Mouse (Mus musculus) brain, embryonic 14.5 days (tissue): ENCODE measurements around the gene Phkb. TPM values are rescaled to one million over a fixed set of nuclear protein-coding genes. Genes with fewer than 3 reads are reported as not detected.

Source experiments
- DNase-seq: peaks from one replicate; pipeline ENCODE4 v3.0.0-alpha.2; 2011; ENCODE audit warnings: low read depth
- CTCF ChIP-seq: fragments of 200-500 bp; IDR thresholded peaks from 2 replicates; pipeline ENCODE4 v1.5.1; 2012; ENCODE audit warnings: inconsistent platforms, mild to moderate bottlenecking, moderate library complexity, borderline replicate concordance; ENCODE audit not compliant: insufficient read depth, insufficient read length; ENCODE audit errors: extremely low read depth
- POLR2A ChIP-seq: fragments of 200-500 bp; IDR thresholded peaks from 2 replicates; pipeline ENCODE4 v1.6.1; 2012; ENCODE audit warnings: mild to moderate bottlenecking, inconsistent platforms, borderline replicate concordance; ENCODE audit not compliant: poor library complexity, insufficient read depth, insufficient read length, severe bottlenecking; ENCODE audit errors: extremely low read depth
- polyA plus RNA-seq: library from polyadenylated mRNA; depleted of rRNA; stranded (reverse); fragments of >200 nt; gene quantifications from 2 replicates; pipeline ENCODE4 v1.2.3, GENCODE M21; 2012

Phkb gene
- polyA plus RNA-seq, 1 experiment: 19.1 TPM

DNA sequence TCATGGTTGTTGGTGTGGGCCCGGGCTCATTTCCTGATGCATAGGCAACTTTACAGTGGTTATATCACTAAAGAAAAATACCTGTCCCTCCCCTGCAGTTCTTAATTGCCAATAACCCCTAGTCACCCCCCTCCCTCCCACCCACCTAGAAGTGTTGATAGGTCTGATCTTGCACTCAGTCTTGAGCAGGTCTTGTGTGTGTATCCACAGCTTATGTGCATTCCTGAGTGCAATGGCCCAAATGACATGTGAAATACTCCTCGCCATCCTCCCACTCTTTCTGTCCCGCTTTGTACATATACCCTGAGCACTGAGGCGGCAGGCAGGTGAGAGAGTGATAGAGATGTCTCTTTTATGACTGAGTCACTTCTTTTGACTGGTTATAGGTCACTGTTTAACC, 119.1 kb downstream of the Phkb start:
- no peak for TF ChIP-seq CTCF
- no peak for TF ChIP-seq POLR2A

DNA sequence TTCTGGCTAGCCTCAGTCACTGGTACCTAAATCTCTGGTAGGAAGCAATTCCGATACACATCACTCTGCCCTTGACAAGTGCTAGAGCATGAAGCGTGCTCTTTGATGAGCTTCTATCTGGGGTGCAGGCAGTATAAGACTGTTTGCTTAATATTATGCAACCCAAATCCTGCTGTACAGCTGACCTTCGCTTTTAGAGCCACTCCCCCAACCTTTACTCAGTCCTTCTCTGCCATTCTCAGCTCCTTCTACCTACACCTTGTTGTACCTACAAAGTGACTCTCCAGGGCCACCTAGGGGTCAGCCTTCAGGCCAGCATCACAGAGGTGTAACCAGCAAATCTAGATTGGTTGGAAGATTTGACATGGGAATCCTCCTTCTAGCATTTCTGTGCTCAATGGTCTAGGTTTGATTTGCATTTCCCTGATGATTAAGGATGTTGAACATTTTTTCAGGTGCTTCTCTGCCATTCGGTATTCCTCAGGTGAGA, 136.9 kb downstream of the Phkb start:
- TF ChIP-seq POLR2A (no peak), CTCF (no peak)
- no peak for DNase-seq

More for the DNA sequence above, 119.1 kb downstream of the Phkb start:
- DNase-seq: no peak

DNA sequence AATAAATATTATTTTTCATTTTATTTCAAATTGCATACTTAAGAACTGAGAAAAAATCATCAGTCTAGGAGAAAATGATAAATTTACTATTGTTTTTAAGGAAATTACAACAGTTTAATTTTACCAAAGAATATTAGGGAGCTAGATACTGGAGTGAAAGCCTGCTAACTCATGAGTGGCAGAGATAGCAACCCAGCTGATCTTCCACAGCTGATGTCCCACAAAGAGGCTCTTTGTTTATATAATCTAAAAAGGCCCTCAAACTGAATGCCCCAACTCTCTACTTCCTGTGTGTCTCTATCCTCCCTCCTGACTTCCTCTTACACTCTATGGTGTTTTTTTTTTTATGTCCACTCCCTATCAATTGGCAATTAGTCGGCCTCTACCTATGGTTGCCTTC, 152.2 kb downstream of the Phkb start:
- TF ChIP-seq CTCF (no peak), POLR2A (no peak)
- no peak for DNase-seq

DNA sequence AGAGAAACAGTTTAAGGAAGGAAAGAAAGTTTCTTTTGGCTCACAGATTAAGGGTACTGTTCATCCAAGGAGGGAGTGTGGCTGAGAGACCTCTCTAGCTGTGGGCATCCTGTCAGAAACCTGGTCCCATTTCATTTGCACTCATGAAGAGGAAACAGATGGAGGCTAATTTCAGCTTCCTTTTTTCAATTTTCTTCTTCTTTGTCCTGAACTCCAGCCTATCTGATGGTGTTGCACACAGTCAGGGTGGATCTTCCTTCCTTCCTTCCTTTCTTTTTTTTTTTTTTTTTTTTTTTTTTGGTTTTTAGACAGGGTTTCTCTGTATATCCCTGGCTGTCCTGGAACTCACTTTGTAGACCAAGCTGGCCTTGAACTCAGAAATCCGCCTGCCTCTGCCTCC, 152.9 kb downstream of the Phkb start:
- TF ChIP-seq CTCF: no peak
- no peak for TF ChIP-seq POLR2A
- no peak for DNase-seq

DNA sequence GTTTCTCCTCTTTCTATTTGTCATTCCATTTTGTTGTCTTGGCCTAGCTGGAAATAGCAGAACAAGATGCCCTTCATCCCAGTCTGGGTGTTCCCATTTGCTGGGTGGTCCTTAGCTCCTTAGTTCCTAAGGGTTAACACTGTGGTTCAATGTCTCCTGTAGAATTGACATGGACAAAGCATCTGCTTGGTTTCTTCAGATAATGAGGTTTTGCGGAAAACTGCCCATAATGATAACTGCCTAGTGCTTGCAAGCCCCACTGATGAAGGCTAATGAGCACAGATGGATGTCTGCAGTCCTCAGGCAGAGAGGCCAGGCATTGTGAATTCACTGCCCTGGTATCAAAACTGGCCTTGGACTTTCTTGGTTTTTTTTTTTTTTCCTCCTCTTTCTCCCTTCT, 155.2 kb downstream of the Phkb start:
- peak; percentile 29 for DNase-seq
- TF ChIP-seq CTCF (no peak), POLR2A (no peak)

DNA sequence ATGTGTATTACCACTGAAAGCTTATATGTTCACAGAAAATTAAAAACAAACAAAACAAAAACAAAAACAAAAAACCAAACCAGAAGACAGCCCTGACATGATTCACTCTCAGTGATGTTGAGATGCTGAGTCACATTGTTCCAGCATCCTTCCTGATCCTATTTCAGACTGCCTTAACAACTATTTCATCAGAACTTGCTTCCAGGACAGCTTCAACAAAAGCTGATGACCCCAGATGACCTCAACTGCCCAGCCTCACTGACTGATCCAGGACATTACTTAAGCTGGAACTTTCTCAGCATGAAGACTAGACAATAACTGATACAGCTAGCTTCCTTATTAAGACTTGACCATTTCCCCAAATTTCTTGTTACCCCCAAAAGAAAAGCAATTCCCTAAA, 165.7 kb downstream of the Phkb start:
- DNase-seq: no peak
- TF ChIP-seq CTCF (no peak), POLR2A (no peak)

DNA sequence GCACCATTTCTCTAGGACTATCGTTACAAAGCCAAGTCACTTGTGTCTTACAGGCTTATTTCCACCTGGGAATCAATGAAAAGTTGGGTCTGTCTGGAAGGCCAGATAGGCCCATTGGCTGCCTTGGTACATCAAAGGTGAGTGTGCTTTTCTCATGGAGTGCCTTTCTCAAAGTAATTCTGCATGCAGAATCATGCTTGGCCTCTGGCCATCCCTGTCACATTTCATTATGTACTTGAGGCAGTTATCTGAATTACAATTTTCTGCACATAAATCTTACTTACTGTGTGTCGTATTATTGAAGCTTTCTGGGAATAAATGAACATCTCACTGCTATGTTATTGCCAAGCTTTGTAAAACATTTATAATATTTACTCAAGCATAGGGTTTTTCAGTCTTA, 176.0 kb downstream of the Phkb start:
- no peak for TF ChIP-seq POLR2A
- no peak for TF ChIP-seq CTCF
- peak; percentile 49 for DNase-seq

DNA sequence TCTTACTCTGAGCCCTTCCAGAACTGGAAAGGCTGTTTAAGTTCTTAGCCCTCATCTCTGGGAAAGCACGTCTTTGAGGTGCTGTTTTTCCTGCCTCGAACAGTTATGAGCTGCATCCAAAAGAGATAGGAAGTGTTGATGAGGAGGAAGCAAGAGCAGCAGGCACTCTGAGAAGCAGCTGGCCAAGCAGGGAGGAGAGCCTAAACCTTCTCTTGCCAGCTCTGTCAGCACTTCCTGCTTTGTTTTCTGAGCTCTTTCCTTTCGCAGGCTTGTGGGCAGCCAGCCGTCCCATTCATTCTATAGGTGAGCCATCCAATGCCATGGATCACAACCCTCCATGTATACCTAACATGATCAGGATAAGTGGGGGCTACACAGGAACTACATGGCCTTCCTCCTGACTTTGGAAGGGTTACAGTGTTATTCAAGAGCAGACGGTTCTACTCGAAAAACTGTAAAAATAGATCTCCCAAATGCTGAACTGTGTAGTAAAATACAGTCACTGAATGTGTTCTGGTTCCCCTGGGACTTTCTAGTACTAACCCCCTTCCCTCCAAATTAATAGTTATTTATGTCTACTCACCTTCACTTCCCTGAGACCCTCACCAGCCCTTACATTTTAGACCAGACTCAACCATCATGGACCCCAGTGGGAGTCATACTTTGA, 188.0 kb downstream of the Phkb start:
- DNase-seq: peak; percentile 60
- TF ChIP-seq POLR2A (no peak), CTCF (no peak)

DNA sequence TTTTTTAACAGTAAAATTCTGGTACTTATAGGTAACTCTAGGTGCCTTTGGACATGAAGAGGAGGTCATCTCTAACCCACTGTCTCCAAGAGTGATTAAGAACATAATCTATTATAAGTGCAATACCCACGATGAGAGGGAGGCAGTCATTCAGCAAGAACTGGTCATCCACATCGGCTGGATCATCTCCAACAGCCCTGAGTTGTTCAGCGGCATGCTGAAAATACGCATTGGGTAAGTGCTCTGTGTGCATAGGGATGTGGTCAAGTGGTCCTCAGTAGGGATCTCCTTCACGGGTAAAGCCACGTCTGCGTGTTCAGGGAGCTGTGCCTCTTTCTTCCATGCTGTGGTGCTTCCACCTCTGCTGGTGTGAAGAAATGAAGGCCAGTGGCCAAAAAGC, 188.7 kb downstream of the Phkb start:
- DNase-seq: no peak
- TF ChIP-seq POLR2A: no peak
- no peak for TF ChIP-seq CTCF

DNA sequence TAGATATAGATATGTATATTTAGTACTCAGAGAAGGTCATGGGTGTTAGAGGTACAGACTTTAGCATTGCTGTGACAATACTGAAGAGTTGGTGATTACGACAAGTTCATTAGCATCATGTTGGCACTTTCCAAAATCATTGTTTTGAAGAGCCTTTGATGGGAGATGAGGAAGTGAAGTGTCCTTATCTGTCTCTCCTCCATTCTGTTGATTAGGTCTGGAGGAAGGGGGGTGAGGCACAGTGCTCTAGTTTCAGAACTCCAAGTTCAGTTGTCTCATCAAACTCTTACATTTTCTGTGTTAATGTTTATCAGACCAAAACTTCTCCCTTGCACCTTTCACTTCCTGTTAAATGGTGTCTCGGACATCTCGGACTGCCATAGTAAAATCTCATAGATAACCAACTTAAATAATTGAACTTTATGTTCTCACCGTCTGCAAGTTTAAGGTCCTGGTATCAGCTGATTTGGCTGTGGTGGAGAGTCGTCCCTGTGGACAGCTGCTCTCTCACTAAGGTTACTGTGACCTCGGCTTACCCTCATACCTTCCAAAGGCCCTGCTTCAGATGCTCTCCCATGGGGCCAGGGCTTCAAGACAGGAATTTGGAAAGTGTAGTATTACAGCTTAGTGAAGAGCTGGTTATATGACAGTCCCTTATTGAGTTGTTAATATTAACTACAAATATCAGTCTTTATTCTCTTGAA, 194.1 kb downstream of the Phkb start:
- DNase-seq: no peak
- TF ChIP-seq POLR2A (no peak), CTCF (no peak)

DNA sequence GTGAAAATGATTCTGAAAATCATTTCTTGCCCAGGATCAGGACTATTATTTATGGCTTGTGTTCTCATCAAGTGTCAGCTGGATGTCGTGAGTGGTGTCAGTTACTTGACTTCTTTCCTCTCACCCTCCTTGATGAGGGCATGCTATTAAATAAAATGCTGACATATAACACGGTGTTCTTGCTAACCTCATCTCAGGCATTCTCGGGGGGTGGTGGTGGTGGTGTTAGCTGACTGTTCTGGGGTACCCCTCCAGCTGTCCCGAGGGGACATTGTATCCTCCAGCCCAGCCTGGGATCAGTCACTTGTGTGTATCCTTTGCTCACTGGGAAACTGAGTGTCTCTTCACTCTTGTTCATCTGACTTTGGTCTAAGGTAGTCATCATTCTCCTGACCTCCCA, 194.6 kb downstream of the Phkb start:
- no peak for DNase-seq
- no peak for TF ChIP-seq CTCF

DNA sequence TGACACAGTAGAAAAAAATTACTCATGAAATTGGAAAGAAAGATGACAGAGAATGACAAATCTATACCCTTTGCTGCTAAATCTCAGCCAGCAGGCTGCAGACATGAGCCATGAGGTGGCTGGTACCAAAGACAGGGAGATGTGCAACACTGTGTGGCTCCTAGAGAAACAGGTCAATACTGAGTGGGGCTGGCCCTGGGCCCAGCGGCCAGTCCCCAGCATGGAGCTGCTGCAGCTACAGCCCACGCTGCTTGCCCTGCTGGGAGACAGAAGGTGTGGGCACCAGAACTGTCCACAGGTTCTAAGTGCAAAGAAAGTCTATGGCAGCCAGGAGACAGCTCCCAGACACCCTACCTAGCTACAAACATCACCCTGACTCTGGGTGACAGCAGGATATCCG, 197.7 kb downstream of the Phkb start:
- TF ChIP-seq POLR2A (no peak), CTCF (no peak)
- DNase-seq: no peak
